Mouse (Mus musculus): ENCODE measurements around the gene Ublcp1.

DNA sequence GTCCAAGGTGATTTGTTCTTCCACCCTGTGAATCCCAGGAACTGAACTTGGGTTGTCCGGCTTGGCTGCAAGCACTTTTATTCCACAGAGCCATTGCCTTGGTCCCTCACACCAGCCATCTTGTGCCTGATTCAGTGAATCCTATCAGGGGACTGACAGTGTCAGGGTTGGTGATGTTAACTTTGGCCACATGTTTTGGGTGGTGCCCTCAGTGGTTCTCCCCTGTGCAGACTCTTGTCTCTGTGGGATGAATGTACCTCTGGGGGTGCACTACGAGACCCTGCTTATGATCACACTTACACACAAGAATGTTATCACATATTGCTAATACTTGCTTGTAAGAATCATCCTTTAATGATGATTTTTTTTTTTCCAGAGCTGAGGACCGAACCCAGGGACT lies 40.3 kb downstream of the Ublcp1 start:
- no peak for TF ChIP-seq CTCF (IDR thresholded peaks at IDR 0.05; ENCODE audit: low read depth, low read length)
- TF ChIP-seq POLR2A (IDR thresholded peaks at IDR 0.05; ENCODE audit: insufficient read depth, low read length), result no peak
